Mouse (Mus musculus): ENCODE results near the gene Layn.

The Layn gene

DNA sequence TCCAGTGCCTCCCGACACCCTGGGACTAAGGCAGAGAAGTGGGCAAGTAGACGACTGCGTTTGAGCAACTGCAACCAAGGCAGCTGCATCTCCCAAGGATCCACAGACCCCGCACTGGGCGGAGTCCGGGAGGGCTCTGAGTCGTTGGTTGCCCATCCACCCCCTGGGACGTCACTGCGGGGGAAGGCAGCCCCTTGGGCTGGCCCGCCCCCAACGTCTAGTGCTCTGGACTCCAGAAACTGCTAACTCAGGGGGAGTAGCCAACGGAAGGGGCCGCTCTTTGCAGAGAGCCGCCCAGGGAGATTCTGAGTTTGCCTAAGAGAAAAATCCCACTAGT, at the start of gene Layn:
Layn (minus strand) TSS at position 116 of the 337 bp plus-strand sequence.
- peak; percentile 79 for DNase-seq (ENCODE audit: low read depth, low spot score)

DNA sequence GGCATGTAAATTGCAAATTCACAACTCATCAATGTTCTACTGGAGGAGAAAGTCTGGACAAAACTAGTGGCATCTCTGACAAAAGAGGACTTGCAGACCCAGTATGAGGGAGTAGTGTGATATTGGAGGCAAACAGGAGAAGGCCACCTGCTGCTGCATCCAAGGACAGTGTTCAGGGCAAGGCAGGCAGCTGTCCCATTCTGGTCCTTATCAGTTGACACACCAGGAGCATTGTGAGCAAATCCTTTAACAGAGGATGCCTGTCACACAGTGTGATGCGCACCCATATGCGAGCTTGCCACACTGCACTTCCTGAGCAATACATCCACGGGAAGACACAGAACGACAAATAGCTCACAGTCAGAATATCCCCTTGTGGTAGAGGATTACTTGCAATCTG, 37.9 kb upstream of the Layn start:
- no peak for DNase-seq (ENCODE audit: low read depth, low spot score)

GRCm38 (mm10) chr9:51105751-51106150, 28.9 kb upstream of the Layn start:
- no peak for DNase-seq (ENCODE audit: low read depth, low spot score)

DNA sequence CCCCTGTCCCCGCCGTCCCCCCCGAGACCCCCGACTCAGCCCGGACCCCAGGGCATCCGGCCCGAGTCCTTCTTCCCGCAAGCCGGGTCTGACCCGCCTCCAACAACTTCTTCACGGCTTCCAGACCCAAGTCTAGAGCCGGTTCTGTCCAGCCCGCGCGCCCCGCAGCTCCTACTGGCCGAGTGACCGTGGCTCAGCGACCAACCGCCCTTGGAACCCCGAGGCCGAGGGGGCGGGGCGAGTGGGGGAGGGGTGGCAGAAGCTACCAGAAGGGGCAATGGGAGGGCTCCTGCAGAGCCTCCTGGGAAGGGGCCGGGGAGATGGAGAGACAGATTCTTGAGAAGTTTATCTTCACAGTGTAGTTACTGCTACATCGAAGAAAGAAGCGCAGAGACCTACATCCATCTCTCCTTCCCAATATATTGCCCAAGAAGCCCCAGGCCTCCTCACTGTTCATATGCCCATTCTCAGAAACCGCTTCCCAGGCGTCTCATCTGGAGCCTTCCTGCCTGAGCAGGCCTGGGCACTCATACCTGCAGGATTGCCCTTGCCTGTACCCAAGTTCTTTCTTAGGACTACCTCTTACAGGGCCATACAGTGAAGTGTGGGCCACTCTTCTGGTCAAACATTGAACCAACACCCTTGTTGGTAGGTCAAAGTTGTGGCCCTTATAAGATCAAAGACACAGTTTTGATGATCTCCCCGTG, 27.1 kb upstream of the Layn start:
- DNase-seq (ENCODE audit: low read depth, low spot score) = no peak

- peak; percentile 41 for DNase-seq (ENCODE audit: low read depth, low spot score)
Observed at GRCm38 (mm10) chr9:51102963-51103807, 26.3 kb upstream of the Layn start.

DNA sequence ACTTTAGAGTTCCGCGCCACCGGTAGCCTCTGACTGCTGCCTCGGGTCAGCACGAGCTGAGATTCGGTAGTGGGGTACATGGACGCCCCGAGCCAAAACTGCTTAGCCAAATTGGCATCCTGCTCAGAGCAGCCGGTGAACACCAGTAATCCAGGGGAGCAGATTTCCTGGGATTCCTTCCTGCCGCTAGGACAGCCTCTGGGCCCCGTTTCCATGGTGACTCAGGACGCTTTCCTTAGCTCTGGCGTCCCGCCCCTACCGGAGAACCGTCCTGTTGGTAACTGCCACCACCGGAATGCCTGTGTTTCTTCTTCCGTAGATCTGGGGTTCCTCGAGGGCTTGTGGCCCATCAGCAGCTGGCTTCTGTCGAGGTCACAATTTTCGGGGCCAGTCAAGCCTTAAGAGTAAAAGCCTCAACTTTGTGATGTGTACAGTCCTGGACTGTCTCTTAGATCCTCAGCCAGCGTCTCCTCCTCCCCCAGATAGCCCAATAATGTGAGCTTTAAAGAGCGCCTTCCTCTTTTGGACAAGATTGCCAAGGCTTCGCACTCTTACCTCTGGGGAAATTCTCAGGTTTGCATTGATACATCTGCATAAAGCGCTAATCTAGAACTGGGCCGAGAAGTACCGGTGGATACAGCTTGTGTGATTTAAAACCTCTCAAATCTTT, 25.0 kb upstream of the Layn start, which contains the start of gene 4833427G06Rik:
4833427G06Rik (minus strand) TSS at position 323 of the 670 bp plus-strand sequence.
- DNase-seq (ENCODE audit: low read depth, low spot score) = peak; percentile 73

- DNase-seq (ENCODE audit: low read depth, low spot score) = no peak
Observed at GRCm38 (mm10) chr9:51096306-51096705, 19.4 kb upstream of the Layn start.

DNA sequence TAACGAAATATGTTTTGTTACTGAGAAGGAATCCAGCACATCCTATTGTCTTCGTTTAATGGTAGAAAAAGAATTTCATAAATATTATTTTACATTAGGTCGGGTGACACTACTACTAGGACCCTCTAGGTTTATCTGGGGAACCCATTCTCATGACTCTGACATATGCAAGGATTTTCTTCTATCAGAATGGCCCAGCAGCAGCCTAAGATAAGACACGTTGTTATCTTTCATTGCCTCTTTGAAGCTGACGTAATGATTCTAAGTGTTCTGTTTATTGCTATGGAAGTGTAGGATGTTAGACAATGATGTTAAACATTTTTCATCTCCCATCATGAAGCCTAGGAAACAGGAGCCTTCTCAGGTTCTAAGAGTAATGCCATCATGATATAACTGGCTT, 16.8 kb upstream of the Layn start:
- DNase-seq (ENCODE audit: low read depth, low spot score) = no peak

DNA sequence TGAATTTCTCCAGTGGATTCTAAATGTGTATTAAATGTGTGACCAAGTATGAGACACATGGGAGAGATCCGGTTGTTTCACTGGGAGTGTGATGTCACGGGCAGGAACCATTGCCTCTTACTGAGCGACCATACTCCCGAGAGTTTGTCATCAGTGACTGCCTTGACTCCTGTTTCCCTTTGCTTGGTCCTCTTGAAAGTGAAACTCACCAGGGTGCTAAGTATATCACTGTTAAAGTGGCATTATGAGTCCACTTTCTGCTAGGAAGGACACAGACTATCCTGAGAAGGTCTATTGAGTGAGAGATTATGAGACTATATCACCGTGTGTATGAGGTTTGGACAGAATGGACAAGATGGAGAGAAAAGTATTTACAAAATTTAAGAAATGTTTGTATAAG, 4.7 kb upstream of the Layn start:
- DNase-seq (ENCODE audit: low read depth, low spot score) = no peak

DNA sequence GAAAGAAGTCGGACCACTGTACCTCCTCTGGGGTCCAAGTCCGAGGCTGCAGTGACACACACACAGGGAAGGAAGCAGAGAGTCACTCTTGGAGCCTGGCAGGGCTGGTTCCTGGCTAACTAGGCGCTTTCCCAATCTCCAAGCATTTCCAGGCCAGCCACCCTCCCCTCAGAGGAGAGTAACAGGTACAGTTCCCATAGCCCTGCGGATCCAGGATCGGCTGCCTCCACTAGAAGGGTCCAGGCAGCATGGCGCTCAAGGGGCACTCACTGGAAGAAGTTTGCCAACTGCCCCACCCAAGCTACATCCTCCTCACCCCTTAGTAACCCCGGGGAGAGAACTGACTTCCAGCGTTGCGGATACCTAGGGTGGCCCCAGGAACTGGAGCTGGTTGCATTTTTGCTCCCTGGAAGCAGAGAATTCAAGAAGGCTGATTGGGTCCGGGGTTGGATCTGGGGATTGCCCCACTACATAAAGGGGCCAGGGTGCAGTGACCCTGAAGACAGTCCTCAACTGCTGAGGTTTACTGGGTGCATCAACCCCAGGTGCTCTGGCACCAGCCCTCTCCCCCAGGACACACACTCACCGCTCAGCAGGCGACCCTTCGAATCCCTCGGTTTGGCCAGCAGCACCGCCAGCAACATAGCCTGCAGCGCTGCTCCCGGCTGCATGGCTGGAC, 455 bp downstream of the Layn start:
- DNase-seq (ENCODE audit: low read depth, low spot score) = no peak

DNA sequence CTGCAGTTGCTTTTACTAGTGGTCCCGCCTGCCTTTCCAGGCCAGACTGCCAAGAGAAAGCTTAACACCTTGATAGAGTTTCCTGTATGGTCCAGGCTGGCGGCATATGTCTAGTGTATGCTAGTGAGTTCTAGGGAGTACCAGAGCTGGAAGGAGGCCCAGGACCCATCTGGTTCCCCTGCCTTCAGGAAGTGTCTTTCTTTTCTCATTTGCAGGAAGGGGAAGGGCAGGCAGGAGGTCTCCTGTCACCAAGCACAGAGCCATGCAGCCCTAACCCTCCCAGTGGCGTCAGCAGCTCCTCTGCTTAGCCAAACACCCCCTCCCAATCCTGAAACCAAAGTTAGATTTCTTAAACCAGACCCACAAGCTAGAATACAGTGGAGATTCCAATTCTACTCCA, 1.1 kb downstream of the Layn start:
- no peak for DNase-seq (ENCODE audit: low read depth, low spot score)

DNA sequence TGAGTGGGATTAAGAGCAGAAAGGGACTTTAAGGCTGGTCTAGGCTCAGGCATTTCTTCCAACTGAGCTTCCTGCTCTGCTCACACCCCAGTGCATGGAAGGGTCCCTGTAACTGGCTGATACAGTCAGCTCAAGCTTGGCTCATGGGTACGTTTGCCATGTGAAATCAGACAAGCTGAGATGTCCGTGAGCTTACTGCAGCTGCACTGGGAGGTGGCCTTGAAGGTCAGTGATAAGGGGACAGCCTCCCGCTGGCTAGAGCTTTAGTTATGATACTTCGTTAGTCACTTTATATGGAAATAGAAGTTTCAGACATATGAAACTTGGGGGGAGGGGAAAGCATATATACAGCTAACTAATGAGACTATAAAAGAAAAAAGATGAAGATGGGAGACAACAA, 6.1 kb downstream of the Layn start:
- no peak for DNase-seq (ENCODE audit: low read depth, low spot score)

DNA sequence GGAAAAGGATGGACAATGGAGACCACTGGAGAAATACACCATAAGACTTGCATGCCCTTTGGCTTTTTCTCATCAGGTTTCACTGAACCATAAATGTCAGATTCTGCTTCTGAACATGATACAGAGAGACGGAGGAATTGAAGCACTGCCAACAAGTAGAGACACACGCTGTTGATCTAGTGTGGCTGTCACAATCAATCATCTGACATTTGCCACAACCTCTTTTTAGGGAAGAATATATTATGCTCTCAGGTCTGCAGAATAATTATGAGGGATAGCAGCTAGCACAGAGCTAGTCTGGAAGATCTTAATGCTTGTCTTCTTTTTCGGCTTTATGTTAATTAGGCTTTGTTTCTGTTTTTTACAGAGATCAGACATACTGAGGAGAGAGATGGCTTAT, 8.7 kb downstream of the Layn start:
- no peak for DNase-seq (ENCODE audit: low read depth, low spot score)

- no peak for DNase-seq (ENCODE audit: low read depth, low spot score)
Observed at GRCm38 (mm10) chr9:51060601-51061000, 16.3 kb downstream of the Layn start, which contains the start of gene Btg4. TSS of gene Btg4 (plus strand) at chr9:51060901.

DNA sequence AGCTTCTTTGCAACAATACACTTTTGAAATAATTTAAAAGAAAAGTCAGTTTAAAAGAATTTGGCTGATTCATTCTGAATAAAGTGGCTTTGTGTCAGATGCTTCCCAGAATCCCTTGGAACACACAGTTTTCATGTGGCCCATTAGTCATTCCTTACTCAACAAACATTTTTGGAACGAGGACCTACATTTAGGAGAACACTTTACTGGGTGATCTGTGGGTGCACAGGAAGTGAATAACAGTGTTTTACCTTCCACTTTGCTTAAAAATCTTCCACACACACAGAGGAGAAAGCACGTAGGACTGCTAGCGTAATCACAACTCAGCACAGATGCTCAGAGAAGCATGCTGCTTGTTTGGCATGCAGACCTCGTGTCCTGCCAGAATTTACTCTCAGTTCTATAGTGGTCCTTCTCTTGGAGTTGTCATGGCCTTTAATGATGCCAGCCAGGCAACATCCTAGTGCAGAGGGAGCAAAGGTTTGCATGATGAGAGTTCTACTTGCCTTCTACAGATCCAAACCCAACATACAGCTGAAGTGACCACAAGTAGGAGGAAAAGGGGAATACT, 17.9 kb downstream of the Layn start:
- no peak for DNase-seq (ENCODE audit: low read depth, low spot score)

GRCm38 (mm10) chr9:51056360-51057324, 20.3 kb downstream of the Layn start:
- DNase-seq (ENCODE audit: low read depth, low spot score) = no peak

DNA sequence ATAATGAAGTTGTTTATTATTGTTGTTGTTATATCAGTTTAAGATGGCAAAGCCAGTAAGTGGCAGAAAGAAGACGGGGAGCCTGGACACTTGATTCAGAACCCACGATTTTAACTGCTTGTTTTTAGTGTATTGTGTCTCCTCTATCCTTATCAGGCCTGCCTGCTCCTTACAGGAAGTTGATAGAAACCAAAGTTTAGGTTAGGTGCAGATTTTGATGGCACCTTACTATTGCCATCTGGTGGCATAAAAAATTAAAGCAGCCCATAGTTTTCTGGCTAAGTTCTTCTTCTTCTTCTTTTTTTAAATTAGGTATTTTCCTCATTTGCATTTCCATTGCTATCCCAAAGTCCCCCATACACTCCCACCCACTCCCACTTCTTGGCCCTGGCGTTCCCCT, 24.7 kb downstream of the Layn start:
- no peak for DNase-seq (ENCODE audit: low read depth, low spot score)

- no peak for DNase-seq (ENCODE audit: low read depth, low spot score)
Observed at GRCm38 (mm10) chr9:51042136-51042535, 34.8 kb downstream of the Layn start.

DNA sequence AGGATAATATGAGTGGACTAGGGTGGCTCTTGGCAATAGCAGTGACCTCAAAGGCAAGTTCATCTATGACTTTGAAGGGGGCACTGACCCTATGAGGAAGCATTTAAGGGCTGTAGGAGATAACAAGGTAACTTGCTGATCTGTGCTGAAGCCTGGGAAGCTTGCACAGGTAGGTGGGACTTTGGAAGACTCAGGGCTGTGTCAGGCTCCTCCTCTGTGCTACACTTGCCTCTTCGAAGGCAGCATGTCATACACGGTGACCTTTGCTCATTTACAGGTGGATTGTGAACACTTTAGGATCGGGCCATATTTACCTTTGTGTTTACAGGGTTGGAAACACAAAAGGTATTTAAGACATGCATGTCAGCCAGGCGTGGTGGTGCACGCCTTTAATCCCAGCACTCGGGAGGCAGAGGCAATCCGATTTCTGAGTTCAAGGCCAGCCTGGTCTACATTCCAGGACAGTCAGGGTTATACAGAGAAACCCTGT, 35.4 kb downstream of the Layn start:
- no peak for DNase-seq (ENCODE audit: low read depth, low spot score)
